Mouse (Mus musculus) kidney, adult 9 months (tissue): ENCODE data around the gene Dhx9.
"Not testable (repeated sequence)": the region's sequence is repeated elsewhere in the genome, so short reads cannot be mapped to it uniquely, and the experiment has no call there.

Experiments
- DNase-seq: peaks from one replicate; pipeline ENCODE4 v3.0.0; 2022

The Dhx9 gene

DNA sequence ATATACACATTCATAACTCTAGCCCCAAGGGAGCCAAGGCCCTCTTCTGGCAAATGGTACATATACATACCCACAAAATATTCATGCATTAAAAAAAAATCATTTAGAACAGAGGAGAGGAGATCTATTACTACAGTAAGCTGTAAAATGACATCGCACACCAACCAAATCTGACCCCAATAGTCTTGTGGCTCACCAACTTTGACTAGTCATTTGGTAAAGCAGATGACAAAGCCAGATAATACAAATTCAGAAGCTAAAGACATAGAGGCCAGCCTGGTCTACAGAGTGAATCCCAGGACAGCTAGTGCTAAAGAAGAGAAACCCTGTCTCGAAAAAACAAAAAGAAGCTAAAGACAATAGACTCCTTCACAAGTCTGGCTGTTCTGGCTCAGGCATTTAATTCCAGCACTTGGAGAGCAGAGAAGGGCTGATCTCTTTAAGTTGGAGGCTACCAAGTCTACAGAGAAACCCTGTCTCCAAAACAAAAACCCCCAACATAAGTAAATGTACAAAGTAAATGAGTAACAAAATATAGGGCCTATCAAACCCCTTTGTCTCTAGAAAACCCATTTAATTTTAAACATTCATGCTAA is 2.2 kb downstream of the Dhx9 start:
- no peak for DNase-seq

DNA sequence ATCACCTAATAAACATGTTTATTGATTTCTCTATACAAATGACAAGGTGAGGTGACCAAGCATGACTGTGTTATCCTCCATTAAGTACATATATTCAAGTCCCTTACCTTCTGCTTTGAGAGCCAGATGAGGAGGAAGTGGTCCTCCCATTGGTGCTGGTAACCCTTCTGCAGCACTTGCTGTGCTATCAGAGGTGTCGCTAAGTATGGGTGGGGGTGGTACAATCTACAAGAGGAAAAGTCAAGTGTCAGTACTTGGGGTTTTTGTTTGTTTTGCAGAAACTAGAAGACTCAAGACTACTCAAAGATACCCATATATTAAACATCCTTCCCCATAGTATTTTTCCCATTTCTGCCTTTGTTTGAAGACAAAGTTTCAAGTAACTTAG is 6.4 kb downstream of the Dhx9 start:
- no peak for DNase-seq

DNA sequence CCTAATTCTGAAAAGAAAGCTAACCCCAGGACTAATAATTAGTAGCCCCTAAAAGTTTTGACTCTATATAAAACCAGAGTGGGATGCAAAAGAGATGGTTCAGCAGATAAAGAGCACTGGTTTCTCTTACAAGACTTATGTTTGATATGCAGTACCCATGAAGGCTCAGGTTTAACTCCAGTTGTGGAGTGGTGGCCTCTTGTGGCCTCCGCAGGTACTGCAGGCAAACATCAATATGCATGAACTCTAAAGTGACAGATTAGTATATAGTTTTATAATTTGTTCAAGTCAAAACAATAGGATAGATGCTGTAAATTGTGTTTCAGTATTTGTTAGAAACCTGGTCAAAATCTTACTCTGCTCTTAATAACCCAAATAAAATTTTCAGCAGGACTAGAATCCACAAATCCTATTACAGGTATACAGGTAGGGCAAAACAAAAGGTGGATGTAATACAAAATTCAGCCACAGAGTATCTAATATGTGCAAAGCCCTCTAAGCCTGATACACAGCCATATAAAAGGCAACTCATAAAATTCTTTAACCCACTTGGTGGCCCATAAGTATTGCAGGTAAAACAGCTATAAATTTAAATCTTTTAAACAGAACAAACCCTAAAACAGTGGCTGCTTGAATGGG is 7.0 kb downstream of the Dhx9 start:
- DNase-seq, result peak; percentile 74

DNA sequence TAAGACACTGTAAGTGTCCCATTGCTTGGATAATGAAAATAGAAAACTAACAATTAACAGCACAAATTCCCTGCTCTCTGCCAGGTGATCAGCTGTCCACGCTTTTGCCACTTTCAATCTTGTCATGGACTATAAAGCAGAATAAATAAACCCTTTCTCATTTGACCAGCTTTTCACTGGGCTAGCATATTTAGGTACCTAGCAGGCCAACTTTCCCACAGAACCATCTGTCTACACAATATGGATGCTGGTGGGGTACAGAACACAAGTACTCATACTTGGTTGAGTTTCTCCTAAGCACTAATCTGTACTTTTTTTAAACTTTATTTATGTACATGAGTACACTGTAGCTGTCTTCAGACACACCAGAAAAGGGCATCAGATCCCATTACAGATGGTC is 8.2 kb downstream of the Dhx9 start:
- DNase-seq, result no peak

- DNase-seq, result no peak
Measured at GRCm38 (mm10) chr1:153461796-153462195, 25.7 kb downstream of the Dhx9 start.

- no peak for DNase-seq
Measured at GRCm38 (mm10) chr1:153456137-153456536, 31.3 kb downstream of the Dhx9 start.

DNA sequence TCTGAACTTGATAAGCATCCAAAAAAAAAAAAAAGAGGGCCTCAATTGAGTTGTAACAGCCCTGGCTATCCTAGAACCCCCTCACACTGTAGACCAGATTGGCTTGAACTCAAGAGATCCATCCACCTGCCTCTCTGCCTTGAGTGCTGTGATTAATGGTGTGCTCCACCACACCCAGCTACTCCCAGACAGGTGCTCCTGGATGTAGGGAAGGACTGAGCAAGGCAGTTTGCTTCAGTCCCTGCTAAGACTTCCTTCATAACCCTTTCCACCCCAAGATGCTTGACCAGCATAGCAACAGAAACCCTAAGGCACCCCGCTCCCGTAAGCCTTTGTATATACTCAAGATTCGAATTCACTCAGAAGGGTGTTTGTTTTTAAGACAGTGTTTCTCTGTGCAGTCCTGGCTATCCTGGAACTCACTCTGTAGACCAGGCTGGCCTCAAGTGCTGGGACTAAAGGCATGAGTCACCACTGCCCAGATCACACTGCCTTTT is 34.3 kb downstream of the Dhx9 start:
- DNase-seq, result no peak

DNA sequence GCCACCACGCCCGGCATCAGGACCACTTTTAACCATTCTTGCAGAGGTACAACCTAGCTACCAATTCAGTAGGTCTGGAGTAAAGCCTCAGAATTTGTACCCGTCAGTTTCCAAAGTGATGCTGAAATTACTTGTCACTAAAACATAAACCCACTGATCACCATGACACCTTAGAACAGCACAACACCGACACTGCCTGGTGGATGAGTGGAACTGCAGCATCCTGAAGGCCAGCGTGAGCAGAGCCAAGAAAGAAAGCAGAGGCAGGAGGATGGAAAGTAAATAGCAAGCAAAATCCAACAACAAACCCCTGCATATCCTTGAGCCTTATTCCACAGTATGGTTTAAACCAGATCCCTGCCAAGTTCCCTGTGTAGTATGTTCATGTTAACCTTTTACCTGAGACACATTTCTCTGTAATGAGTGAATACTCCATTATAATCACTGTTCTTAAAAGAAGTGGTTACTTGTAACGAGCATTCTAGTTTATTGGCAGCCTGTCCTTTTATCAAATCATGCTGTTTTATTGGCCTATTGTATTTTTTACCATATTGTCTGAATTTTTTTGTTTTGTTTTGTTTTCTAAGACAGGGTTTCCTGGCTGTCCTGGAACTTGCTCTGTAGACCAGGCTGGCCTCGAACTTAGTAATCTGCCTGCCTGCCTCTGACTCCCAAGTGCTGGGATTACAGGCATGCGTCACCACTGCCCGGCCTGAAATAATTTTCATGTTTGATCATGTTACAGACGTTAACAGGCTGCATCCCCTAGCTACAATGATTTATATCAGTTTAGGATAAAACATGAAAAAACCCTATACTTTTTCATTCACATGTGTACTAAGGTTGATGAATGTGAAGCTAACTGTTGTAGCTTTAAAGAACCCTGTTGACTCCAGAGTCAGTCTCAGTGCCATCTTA is 36.0 kb downstream of the Dhx9 start:
- DNase-seq, result peak; percentile 24

GRCm38 (mm10) chr1:153446120-153446831 is 41.2 kb downstream of the Dhx9 start:
- DNase-seq, result no peak

GRCm38 (mm10) chr1:153443632-153444031 is 43.8 kb downstream of the Dhx9 start:
- DNase-seq, result no peak

GRCm38 (mm10) chr1:153443019-153443418 is 44.4 kb downstream of the Dhx9 start:
- no peak for DNase-seq

GRCm38 (mm10) chr1:153441656-153442055 is 45.8 kb downstream of the Dhx9 start:
- DNase-seq, result no peak

DNA sequence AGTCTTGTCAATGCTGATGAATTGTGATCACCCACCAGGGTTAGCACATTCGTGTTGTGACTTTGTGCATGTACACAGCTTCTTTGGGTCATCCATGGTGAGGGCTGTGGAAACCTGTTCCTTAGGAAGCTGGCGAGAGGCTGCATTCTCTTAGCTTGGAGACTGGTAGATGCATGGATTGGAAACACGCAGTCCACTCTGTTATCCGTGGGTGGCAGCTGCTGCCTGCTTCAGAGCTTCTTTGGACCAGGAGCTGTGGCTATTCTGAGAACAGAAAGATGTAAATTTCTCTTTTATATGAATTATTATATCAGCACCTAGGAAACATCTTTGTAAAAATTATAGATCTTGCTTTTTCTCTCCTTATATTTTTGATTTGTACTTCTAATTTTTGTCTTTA is 46.7 kb downstream of the Dhx9 start:
- DNase-seq, result no peak

- DNase-seq, result no peak
Measured at GRCm38 (mm10) chr1:153437536-153437935, 49.9 kb downstream of the Dhx9 start.

GRCm38 (mm10) chr1:153433851-153434589 is 53.4 kb downstream of the Dhx9 start:
- DNase-seq, result no peak

GRCm38 (mm10) chr1:153432329-153432728 is 55.1 kb downstream of the Dhx9 start:
- no peak for DNase-seq

DNA sequence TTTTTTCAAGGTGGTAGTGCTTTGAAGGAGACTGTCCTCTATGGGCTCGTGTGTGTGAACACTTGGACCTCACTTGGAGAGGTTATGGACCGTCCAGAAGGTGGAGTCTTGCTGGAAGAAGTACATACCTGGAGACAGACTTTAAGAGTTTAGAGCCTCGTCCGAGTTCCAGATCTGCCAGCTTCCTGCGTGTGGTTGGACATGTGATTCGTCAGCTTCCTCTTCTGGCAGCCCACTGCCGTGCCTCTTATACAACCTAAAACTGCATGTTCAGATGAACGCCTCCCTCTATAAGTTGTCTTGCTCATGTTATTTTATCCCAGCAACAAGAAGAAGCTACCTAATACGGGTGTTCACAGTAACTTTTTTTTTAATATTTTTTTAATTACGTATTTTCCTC is 55.8 kb downstream of the Dhx9 start:
- no peak for DNase-seq

GRCm38 (mm10) chr1:153431158-153431557 is 56.3 kb downstream of the Dhx9 start:
- no peak for DNase-seq

GRCm38 (mm10) chr1:153424770-153425584 is 62.5 kb downstream of the Dhx9 start, which contains the start of gene Shcbp1l:
Gene Shcbp1l (plus strand): TSS chr1:153425162.
- peak; percentile 36 for DNase-seq

DNA sequence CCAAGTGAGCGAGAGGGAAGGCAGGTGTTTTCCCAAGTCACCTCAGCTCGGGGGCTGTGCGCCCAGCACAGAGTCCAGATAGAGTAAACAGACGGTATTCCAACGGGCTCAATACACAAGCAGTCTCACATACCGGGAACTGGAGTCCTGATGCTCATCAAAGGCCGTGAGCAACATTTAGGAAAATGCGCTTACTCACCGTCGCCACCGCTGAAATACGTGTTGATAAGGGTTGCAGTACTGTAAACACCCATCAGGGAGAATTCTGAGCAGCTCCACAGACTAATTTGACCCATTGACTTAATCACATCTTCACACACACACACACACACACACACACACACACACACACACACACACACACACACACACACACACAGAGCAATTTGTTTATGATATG is 63.2 kb downstream of the Dhx9 start:
- no peak for DNase-seq

- DNase-seq, result not testable (repeated sequence)
Measured at GRCm38 (mm10) chr1:153417805-153418204, 69.7 kb downstream of the Dhx9 start.
